Mouse (Mus musculus) forebrain, embryonic 12.5 days (tissue): ENCODE results near the gene Dpp8. TPM values are rescaled to one million over a fixed set of nuclear protein-coding genes. Genes with fewer than 3 reads are reported as not detected.
A peak's percentile ranks its signal among the peaks of the same experiment; 100 is the strongest.

Experiments used
- ATAC-seq: fragments of 200-750 bp; cut with Nextera tagmentation; 2 replicates; pipeline ENCODE4 v1.8.0; 2017; ENCODE audit warnings: moderate TSS enrichment; ENCODE audit not compliant: low FRiP score
- H3K27ac ChIP-seq: fragments of 300-500 bp; sonication (generic); 2 replicates; pipeline ENCODE4 v1.5.1; 2016; ENCODE audit warnings: mild to moderate bottlenecking
- H3K27me3 ChIP-seq: fragments of 300-500 bp; sonication (generic); 2 replicates; pipeline ENCODE4 v1.6.1; 2016; ENCODE audit warnings: mild to moderate bottlenecking
- H3K36me3 ChIP-seq: fragments of 300-500 bp; sonication (generic); replicated peaks from 2 replicates; pipeline ENCODE4 v1.6.1; 2016; ENCODE audit warnings: mild to moderate bottlenecking
- H3K4me1 ChIP-seq: fragments of 300-500 bp; sonication (generic); 2 replicates; pipeline ENCODE4 v1.6.1; 2016
- H3K4me2 ChIP-seq: fragments of 300-500 bp; sonication (generic); 2 replicates; pipeline ENCODE4 v1.6.1; 2016; ENCODE audit warnings: mild to moderate bottlenecking, moderate library complexity
- H3K4me3 ChIP-seq: fragments of 300-500 bp; sonication (generic); replicated peaks from 2 replicates; pipeline ENCODE4 v1.5.1; 2016; ENCODE audit warnings: mild to moderate bottlenecking
- H3K9ac ChIP-seq: fragments of 300-500 bp; sonication (generic); 2 replicates; pipeline ENCODE4 v1.6.1; 2016; ENCODE audit warnings: mild to moderate bottlenecking
- H3K9me3 ChIP-seq: fragments of 300-500 bp; sonication (generic); 2 replicates; pipeline ENCODE4 v1.6.1; 2016
- WGBS: fragments of 180-500 bp; shearing (Covaris S2); methylation state at CpG from one replicate; pipeline ENCODE4 v1.1.7; 2016; 5-methylcytosine and 5-hydroxymethylcytosine counted together
- polyA plus RNA-seq: library from polyadenylated mRNA; unstranded; fragments of >200 nt; fragmentation: Nextera tagmentation; extraction: Ambion mirVana; gene quantifications from 2 replicates; pipeline ENCODE4 v1.2.1, GENCODE M21; 2016

The Dpp8 gene
- polyA plus RNA-seq, 1 experiment from 2014 or later: 57.8 TPM

DNA sequence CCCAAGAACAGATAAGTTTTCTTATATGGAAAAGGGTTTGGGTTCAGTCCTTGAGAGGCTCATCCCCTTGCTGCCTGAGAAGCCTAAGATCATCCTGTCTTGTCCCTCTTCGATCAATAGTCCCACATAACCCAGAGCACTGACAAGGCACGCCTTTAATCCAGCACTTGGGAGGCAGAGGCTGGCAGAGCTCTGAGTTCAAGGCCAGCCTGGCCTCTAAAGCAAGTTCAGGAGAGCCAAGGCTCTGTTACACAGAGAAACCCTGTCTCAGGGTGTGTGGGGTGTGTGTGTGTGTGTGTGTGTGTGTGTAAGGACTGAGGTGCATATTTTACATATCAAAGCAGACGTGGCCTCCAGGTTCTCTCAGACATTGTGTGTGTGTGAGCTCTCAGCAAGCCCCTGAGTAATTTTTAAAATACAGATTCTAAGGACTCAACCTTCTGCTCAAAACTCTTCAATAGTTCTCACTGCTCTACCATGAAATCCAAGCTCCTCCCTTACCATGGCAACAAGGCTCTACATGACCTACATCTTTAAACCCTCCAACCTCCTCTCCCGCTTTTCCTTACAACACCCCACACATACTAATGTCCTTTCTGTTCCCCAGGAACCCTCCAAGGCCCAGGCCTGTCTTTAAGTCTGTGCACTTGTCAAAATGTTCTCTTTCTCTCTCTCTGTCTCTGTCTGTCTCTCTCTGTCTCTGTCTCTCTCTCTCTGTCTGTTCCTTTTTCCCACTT lies 15.8 kb upstream of the Dpp8 start:
- no peak for ATAC-seq
- Histone ChIP-seq H3K9ac (0 out of 2 replicates have a peak overlapping the region, but pooled peaks have one; percentile 17), H3K4me3 (no peak overlapping the region; the same call in 1 of the 2 replicates), H3K4me1 (peaks cover 53% of the 10 kb centered on the region), H3K9me3 (no peaks in the 10 kb centered on the region), H3K36me3 (no peaks in the 10 kb centered on the region), H3K4me2 (no peak overlapping the region), H3K27ac (peak overlapping the region; percentile 27; the same call in 1 of the 2 replicates), H3K27me3 (no peaks in the 10 kb centered on the region)
- 82% methylated on average over 4 of the region's 4 CpGs for WGBS

DNA sequence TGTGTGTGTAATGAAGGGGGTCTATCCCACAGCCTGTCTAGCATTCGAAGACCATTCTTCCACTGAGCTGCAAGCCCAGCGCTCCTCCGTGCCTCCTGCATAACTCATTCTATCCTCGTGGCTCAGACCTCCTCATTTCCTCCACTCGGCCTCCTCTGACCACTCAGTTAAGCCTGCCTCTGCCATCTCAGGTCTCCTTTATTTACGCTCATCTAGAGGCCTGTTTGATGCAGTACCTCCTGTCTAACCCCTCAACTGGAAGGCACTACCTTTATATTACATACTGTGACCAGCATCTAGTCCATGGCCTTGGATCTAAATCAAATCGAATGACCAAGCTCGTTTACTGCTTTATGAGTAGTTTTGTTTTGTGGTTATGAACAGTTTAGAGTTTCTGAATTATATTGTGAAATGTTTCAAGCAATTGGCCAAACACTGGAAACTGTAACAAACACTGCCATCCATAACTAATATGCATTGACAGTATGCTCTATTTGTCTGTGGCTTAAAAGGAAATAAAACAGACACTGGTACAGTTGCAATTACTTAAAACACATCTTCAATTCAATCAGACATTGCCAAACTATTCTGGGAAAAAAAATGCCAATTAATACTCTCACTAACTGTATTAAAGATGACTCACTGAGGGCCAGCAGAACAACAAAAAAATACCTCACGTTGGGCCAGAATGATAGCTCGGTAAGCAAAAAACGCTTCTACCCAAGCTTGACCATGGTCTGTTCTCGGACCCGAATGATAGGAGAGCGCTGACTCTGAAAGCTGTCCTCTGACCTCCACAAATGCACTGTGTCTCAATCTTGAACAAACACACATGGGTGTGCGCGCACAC lies 15.0 kb upstream of the Dpp8 start:
- 83% methylated on average over 16 of the region's 16 CpGs for WGBS
- no peaks in the 10 kb centered on the region for H3K9me3 ChIP-seq
- H3K36me3 ChIP-seq: no peaks in the 10 kb centered on the region
- H3K4me3 ChIP-seq: no peak overlapping the region; the same call in 1 of the 2 replicates
- H3K4me1 ChIP-seq: peaks cover 58% of the 10 kb centered on the region
- H3K27ac ChIP-seq: peak overlapping the region; percentile 27; the same call in 1 of the 2 replicates
- ATAC-seq: no peak
- H3K27me3 ChIP-seq: no peaks in the 10 kb centered on the region
- H3K4me2 ChIP-seq: no peak overlapping the region
- H3K9ac ChIP-seq: 0 out of 2 replicates have a peak overlapping the region, but pooled peaks have one; percentile 17

DNA sequence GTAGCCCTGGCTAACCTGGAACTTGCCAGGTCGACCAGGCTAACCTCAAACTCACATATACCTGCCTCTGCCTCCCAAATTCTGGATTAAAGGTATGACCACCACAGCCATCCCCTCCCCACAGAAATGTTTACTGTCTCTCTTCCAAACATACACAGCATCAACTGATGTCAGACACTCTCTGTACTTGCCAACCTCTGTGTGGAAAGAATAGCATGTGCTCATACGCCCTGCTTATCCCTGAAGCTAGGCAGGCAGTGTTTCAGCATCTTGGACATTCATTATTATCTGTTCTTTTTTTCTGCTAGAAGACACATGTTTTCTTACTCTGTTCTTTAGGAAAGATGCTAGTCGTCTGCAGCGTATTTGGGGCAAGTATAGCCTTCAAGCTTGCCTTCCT lies 14.3 kb upstream of the Dpp8 start:
- ATAC-seq: no peak
- WGBS: 88% methylated on average over 4 of the region's 4 CpGs

DNA sequence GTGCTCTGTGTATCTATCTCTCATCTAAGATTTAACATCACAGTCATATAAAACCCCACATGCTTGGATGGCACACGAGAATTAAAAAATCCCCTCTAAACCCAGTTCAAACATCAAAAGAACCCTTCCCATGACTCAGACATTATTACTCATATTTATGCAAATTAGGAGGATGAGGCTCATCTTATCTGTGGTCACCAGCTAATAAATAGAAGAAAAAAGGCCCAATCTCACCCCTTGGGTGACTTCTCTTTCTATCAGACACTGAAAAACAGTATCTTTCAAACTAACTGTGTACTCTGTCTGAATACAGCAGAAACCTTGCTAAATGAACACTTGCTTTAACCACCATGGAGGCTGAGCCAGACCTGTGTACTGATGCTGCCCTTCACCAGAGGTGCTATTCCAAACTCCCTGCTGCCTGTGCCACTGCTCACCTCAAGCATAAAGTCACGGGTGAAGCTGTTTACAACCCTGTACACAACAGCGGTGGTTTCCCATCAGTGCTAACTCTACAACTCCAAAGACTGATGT lies 13.6 kb upstream of the Dpp8 start:
- peaks cover 10% of the 10 kb centered on the region for H3K27me3 ChIP-seq
- H3K9me3 ChIP-seq: no peaks in the 10 kb centered on the region
- H3K4me1 ChIP-seq: peaks cover 64% of the 10 kb centered on the region
- no peak overlapping the region for H3K4me3 ChIP-seq
- no peak overlapping the region; the same call in 1 of the 2 replicates for H3K9ac ChIP-seq
- no peak for ATAC-seq
- WGBS: 82% methylated on average over 3 of the region's 3 CpGs
- H3K36me3 ChIP-seq: no peaks in the 10 kb centered on the region
- H3K4me2 ChIP-seq: 0 out of 2 replicates have a peak overlapping the region, but pooled peaks have one; percentile 1
- no peak overlapping the region for H3K27ac ChIP-seq

More for the DNA sequence above, 14.3 kb upstream of the Dpp8 start:
- H3K36me3 ChIP-seq: no peaks in the 10 kb centered on the region
- no peaks in the 10 kb centered on the region for H3K9me3 ChIP-seq
- H3K4me3 ChIP-seq: no peak overlapping the region
- no peak overlapping the region for H3K27ac ChIP-seq
- H3K27me3 ChIP-seq: peaks cover 3% of the 10 kb centered on the region; the same call in 1 of the 2 replicates
- no peak overlapping the region for H3K9ac ChIP-seq
- peaks cover 64% of the 10 kb centered on the region for H3K4me1 ChIP-seq
- no peak overlapping the region for H3K4me2 ChIP-seq

DNA sequence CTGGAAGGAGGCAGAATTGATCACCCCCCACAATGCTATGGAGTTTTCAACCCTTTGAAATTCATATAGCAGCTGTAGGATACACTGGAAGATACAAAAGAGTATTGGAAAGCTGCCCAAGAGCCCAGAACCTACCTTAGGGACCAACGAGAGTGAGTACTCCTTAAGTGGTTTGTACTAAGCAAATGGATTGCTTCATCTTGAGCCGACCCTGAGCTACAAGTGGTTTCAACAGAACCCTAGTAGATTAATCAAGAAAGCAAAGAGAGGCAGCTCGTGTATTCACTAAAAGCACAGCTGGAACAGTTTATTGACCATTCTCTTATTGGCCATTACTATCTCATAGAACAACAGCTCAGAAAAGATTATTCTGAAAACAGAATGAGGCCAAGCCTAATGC lies 13.1 kb upstream of the Dpp8 start:
- no peak overlapping the region for H3K4me3 ChIP-seq
- H3K27ac ChIP-seq: no peak overlapping the region
- no peaks in the 10 kb centered on the region for H3K9me3 ChIP-seq
- WGBS: 65% methylated on average over 3 of the region's 3 CpGs
- 0 out of 2 replicates have a peak overlapping the region, but pooled peaks have one; percentile 86 for H3K4me2 ChIP-seq
- H3K4me1 ChIP-seq: peaks cover 64% of the 10 kb centered on the region
- peak overlapping the region; percentile 30; the same call in 1 of the 2 replicates for H3K9ac ChIP-seq
- ATAC-seq: no peak
- peaks cover 14% of the 10 kb centered on the region for H3K27me3 ChIP-seq
- no peaks in the 10 kb centered on the region for H3K36me3 ChIP-seq

DNA sequence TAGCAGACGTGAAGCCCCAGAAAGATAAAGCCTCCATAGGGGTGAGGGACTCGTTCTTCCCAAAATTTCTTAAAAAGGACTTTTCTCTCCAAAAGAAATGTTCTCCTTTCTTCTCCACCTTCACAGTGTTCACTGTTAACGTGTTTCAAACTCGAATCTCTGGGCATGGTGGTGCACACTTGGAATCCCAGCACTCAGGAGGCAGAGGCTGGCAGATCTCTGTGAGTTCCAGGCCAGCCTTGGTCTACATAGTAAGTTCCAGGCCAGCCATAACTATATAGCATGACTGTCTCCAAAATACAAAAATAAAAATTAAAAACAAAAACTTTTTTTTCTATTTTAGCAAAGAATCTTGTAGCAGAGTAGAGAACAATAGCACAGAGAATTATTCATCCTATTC lies 12.1 kb upstream of the Dpp8 start:
- H3K27me3 ChIP-seq: peaks cover 14% of the 10 kb centered on the region
- no peaks in the 10 kb centered on the region for H3K9me3 ChIP-seq
- peak overlapping the region; percentile 86 for H3K4me2 ChIP-seq
- 0 out of 2 replicates have a peak overlapping the region, but pooled peaks have one; percentile 98 for H3K9ac ChIP-seq
- H3K4me1 ChIP-seq: peaks cover 64% of the 10 kb centered on the region
- H3K27ac ChIP-seq: no peak overlapping the region
- H3K4me3 ChIP-seq: peak overlapping the region; percentile 97
- WGBS: 78% methylated on average over 4 of the region's 4 CpGs
- no peaks in the 10 kb centered on the region for H3K36me3 ChIP-seq
- no peak for ATAC-seq

DNA sequence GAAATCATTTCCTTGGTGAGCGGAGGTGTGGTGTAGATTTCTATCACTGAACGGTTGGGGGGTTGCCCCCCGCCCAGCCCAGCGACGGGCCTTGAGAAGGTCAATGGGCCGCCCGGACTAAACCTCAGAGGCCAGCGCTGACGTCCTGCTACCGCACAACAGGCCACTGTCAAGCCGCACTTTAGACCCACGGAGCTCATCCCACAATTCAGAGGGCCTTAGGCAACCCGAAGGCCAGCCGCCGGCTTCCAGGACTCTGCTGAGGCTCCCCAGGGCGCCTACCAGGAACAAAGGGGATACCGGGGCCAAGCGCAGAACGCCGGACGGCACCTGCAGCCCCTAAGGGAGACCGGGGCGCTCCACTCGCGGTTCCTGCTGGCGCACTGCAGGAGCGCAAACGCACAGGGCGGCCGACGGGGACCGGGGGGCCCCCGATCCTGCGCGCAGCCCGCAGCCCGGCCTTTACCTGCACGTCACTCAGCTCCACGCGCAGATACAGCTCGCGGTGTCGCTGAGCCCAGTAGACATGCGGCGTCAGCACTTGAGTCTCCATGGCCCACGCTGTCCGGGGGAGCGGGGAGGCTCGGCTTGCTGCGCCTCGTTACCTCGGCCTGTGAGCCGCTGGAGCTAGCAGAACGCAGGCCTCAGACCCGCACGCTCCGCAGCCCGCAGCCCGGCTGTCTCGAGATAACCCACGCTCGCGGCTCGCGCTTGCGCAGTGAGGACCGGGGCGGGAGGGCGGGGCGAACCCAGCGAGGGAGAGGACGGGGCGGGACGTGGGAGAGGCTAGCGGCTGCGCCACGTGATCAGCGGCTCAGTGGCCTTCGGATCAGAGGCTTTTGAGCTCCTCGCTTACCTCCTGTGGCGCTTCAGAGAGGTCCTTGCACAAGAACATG lies 11.0 kb upstream of the Dpp8 start, which contains the start of gene Hacd3:
Gene Hacd3 (minus strand): TSS at position 703 of the 896 bp plus-strand sequence.
- peaks cover 53% of the 10 kb centered on the region for H3K4me1 ChIP-seq
- no peaks in the 10 kb centered on the region for H3K36me3 ChIP-seq
- H3K27me3 ChIP-seq: peaks cover 14% of the 10 kb centered on the region
- no peaks in the 10 kb centered on the region for H3K9me3 ChIP-seq
- peak; percentile 96 for ATAC-seq
- under 1% methylated on average over 81 of the region's 81 CpGs for WGBS
- H3K4me2 ChIP-seq: peak within 1 kb of the TSS; percentile 86
- H3K9ac ChIP-seq: peak within 1 kb of the TSS; percentile 98
- peak within 1 kb of the TSS; percentile 90 for H3K27ac ChIP-seq
- H3K4me3 ChIP-seq: peak within 1 kb of the TSS; percentile 97

DNA sequence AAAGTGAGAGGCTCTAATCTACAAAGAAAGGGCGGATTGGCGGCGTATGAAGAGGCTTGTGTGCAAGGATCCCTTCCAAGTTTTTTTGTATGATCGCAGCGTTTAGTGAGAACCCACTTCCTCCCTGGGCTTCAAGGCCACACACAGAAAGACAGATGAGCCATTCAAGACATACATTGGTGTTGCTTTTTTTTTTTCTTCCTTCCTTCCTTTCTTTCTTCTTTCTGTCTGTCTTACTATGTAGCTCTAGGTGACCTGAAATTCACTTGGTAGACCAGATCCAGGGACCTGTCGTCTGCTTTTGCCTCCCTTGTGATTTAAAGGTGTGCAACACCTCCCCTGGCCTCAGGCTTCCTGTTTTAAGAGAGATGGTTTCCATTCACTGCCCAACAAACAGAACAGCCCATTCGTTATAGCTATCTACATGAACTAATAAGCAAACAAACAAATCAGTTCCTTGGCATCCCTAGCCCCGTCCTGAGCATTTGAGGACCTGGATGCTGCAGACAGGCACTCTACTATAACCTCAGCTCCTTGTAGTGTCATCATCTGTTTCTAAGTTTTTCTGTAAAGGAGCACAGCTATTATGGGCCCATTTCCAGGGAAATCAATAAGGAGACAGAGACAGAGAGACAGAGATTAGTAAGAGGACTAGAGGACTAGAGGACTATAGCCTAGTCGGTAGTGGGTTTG lies 10.2 kb upstream of the Dpp8 start:
- Histone ChIP-seq H3K36me3 (no peaks in the 10 kb centered on the region), H3K4me3 (peak overlapping the region; percentile 97), H3K9ac (peak overlapping the region; percentile 98), H3K9me3 (no peaks in the 10 kb centered on the region), H3K4me2 (peak overlapping the region; percentile 86), H3K27me3 (peaks cover 18% of the 10 kb centered on the region), H3K27ac (peak overlapping the region; percentile 90), H3K4me1 (peaks cover 45% of the 10 kb centered on the region)
- WGBS: 19% methylated on average over 9 of the region's 9 CpGs
- ATAC-seq: no peak; the same call in 1 of the 2 replicates

DNA sequence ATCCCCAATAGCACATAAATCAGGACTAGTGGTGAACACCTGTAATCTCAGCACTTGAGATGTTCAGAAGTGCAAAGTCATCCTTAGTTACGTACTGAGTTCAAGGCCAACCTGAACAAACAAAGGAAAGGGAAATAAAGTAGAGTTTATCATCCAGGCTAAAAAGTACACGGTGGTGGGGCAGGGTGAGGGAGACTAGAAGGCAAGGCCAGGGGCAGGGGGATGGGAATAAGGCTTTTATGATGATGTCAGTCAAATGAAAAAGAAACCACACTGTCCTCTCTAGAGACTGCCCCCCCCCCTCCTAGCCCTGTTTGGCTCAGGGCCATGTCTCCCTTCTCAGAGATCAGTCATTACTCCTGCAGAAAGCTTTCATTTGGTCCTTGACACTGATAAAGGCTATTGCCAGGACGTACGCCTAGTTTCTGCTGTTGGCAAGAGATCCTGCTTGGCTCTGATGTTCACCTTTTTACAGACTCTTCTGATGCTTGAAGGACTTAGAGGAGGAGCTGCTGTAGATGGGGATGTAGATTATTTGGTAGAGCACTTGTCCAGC lies 9.6 kb upstream of the Dpp8 start:
- H3K27me3 ChIP-seq: peaks cover 18% of the 10 kb centered on the region
- 77% methylated on average over 4 of the region's 4 CpGs for WGBS
- no peak overlapping the region for H3K9ac ChIP-seq
- ATAC-seq: no peak
- no peaks in the 10 kb centered on the region for H3K36me3 ChIP-seq
- no peak overlapping the region for H3K4me2 ChIP-seq
- H3K4me1 ChIP-seq: peaks cover 39% of the 10 kb centered on the region
- H3K9me3 ChIP-seq: no peaks in the 10 kb centered on the region
- no peak overlapping the region for H3K4me3 ChIP-seq
- no peak overlapping the region for H3K27ac ChIP-seq

DNA sequence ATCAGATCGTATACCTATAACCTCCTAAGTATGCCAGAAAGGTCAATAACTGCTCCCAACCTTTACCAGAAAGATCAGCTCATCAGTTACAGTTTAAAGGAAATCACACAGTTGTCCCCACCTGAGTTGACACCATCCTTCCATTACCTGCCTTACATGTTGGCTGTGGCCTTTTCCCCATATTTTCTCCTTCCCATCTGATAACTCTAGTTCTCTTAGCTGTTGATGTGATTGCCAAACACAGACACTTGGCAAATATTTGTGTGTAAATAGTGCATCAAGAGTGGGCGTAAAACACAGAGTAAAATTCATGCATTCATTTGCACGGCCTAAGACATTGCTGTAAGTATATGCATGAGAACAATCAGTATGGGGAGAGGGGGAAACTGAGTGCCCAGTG lies 8.8 kb upstream of the Dpp8 start:
- H3K27me3 ChIP-seq: peaks cover 18% of the 10 kb centered on the region
- 91% methylated on average over 3 of the region's 3 CpGs for WGBS

DNA sequence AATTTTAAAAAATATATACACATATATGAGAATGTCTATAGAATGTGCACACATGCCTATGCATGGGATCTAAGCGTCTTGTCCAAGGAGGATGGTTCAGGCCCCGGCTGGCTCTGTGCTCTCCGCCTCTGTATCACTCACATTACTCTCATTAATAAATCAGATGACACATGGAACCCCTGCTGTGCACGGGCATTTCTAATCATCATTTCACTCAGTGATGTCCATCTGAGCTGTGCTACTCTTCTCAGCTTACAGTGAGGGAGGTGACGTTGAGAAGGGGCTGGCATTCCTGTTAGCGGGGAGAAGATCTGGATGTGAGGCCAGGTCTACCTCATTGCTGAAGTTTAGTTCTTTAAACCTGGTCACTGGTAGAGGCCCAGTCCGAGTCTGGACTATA lies 5.0 kb upstream of the Dpp8 start:
- H3K27me3 ChIP-seq: peaks cover 18% of the 10 kb centered on the region
- 86% methylated on average over 7 of the region's 7 CpGs for WGBS

More for the DNA sequence above, 8.8 kb upstream of the Dpp8 start:
- ATAC-seq: no peak
- Histone ChIP-seq H3K4me3 (no peak overlapping the region), H3K36me3 (no peaks in the 10 kb centered on the region), H3K9me3 (no peaks in the 10 kb centered on the region), H3K4me1 (peaks cover 34% of the 10 kb centered on the region), H3K9ac (no peak overlapping the region), H3K4me2 (no peak overlapping the region), H3K27ac (no peak overlapping the region)

More for the DNA sequence above, 5.0 kb upstream of the Dpp8 start:
- no peaks in the 10 kb centered on the region for H3K9me3 ChIP-seq
- no peak for ATAC-seq
- H3K4me2 ChIP-seq: no peak overlapping the region
- no peak overlapping the region for H3K4me3 ChIP-seq
- peaks cover 6% of the 10 kb centered on the region for H3K4me1 ChIP-seq
- no peaks in the 10 kb centered on the region for H3K36me3 ChIP-seq
- no peak overlapping the region for H3K27ac ChIP-seq
- no peak overlapping the region for H3K9ac ChIP-seq
